Mouse (Mus musculus): Measurements from ENCODE around the gene Kidins220.

DNA sequence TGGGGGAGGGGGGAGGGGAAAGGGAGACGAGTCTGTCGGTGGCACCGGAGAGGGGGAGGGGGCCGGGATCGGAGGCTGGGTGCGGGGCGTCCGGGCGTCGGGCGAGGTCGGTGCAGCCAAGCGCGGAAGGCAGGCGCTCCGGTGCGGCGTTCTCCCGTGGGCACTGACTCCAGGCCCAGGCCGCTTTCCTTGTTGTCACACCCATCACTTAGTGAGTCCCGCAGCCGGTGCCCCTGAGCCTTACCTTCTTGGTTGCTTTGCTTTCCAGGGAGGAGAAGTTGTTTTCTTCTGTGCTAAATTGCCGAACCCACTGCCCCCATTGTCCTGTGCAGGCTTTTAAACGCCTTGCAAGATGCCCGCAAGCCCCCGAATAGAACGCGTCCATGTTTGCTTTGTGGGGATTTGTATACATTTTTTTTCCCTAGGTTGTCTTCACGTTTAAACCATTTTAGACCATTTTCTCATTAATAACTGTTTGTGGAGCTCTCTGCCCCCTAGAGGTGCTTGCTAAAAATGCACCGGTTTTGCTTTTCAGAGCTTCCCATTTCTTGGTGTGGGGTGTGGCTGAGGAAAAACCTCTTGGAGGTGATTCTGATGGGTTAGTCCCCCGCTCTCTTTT is 499 bp downstream of the Kidins220 start:
- 0 out of 2 replicates have a peak, but pooled peaks have one; percentile 7 for TF ChIP-seq CTCF (IDR thresholded peaks at IDR 0.05; ENCODE audit: insufficient read depth, low read depth, low read length)
- no peak for TF ChIP-seq POLR2A (IDR thresholded peaks at IDR 0.05; ENCODE audit: insufficient read depth, low read depth, low read length)
